Mouse (Mus musculus): ENCODE measurements around the gene Ncam1.

DNA sequence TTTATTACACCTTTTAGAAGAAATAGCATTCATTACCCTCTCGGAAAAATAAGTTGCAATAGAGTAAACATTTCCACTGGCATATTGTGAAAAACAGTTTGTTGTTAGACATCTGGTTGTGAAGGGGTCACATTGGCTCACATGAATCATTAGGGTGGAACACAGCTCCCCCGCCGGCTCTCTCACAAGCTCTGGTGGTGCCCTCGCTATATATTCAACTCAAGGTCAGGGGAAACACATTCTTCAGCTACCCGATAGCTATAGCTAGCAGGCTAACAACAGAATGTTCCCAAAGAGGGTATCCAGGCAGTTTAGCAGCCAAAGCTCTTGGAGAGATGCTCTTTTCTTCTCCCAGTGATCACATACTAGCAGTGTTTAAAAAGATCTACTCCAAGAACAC, 133.4 kb downstream of the Ncam1 start:
- no peak for TF ChIP-seq POLR2A (IDR thresholded peaks at IDR 0.05; ENCODE audit: low read depth, low read length)
- no peak for TF ChIP-seq CTCF (conservative IDR thresholded peaks at IDR 0.05; ENCODE audit: insufficient read depth, insufficient read length, low read depth, low read length)
